Mouse (Mus musculus): ENCODE data around the gene Rexo4.

The Rexo4 gene

GRCm38 (mm10) chr2:26963923-26964723 lies at the start of gene Rexo4:
TSS of gene Rexo4 (minus strand) at chr2:26964386.
- peak; percentile 89 to 93 for DNase-seq (ENCODE audit: low spot score in 2 of 2)

- peak; percentile 59 to 66 for DNase-seq (ENCODE audit: low spot score in 2 of 2)
These were observed 45.6 kb upstream of the Rexo4 start, which contains the start of gene Cacfd1 for GRCm38 (mm10) chr2:27009714-27010244. TSS of gene Cacfd1 (plus strand) at chr2:27009926.

- no peak for DNase-seq (ENCODE audit: low spot score in 2 of 2)
These were observed 43.5 kb upstream of the Rexo4 start for GRCm38 (mm10) chr2:27007701-27008100.

GRCm38 (mm10) chr2:27006255-27006654 lies 42.1 kb upstream of the Rexo4 start:
- no peak for DNase-seq (ENCODE audit: low spot score in 2 of 2)

GRCm38 (mm10) chr2:26997993-26998392 lies 33.8 kb upstream of the Rexo4 start:
- no peak for DNase-seq (ENCODE audit: low spot score in 2 of 2)

- no peak for DNase-seq (ENCODE audit: low spot score in 2 of 2)
These were observed 33.3 kb upstream of the Rexo4 start for GRCm38 (mm10) chr2:26997498-26997897.

- no peak for DNase-seq (ENCODE audit: low spot score in 2 of 2)
These were observed 29.8 kb upstream of the Rexo4 start for GRCm38 (mm10) chr2:26993936-26994335.

GRCm38 (mm10) chr2:26984640-26985039 lies 20.5 kb upstream of the Rexo4 start:
- DNase-seq (ENCODE audit: low spot score in 2 of 2) = no peak

- no peak for DNase-seq (ENCODE audit: low spot score in 2 of 2)
These were observed 20.0 kb upstream of the Rexo4 start for GRCm38 (mm10) chr2:26984179-26984578.

GRCm38 (mm10) chr2:26980361-26980760 lies 16.2 kb upstream of the Rexo4 start:
- no peak for DNase-seq (ENCODE audit: low spot score in 2 of 2)

GRCm38 (mm10) chr2:26973960-26974359 lies 9.8 kb upstream of the Rexo4 start:
- no peak for DNase-seq (ENCODE audit: low spot score in 2 of 2)

GRCm38 (mm10) chr2:26973116-26973515 lies 8.9 kb upstream of the Rexo4 start, which contains the start of gene Adamts13:
TSS of gene Adamts13 (plus strand) at chr2:26973416.
- no peak for DNase-seq (ENCODE audit: low spot score in 2 of 2)

GRCm38 (mm10) chr2:26967262-26967661 lies 3.1 kb upstream of the Rexo4 start:
- DNase-seq (ENCODE audit: low spot score in 2 of 2) = no peak

GRCm38 (mm10) chr2:26964724-26965370 lies 661 bp upstream of the Rexo4 start:
- no peak for DNase-seq (ENCODE audit: low spot score in 2 of 2)

GRCm38 (mm10) chr2:26960756-26961155 lies 3.4 kb downstream of the Rexo4 start:
- DNase-seq (ENCODE audit: low spot score in 2 of 2) = no peak

- no peak for DNase-seq (ENCODE audit: low spot score in 2 of 2)
These were observed 6.7 kb downstream of the Rexo4 start for GRCm38 (mm10) chr2:26957488-26957859.

- DNase-seq (ENCODE audit: low spot score in 2 of 2) = no peak
These were observed 7.2 kb downstream of the Rexo4 start for GRCm38 (mm10) chr2:26956811-26957487.

- DNase-seq (ENCODE audit: low spot score in 2 of 2) = no peak
These were observed 9.3 kb downstream of the Rexo4 start for GRCm38 (mm10) chr2:26954735-26955395.

- DNase-seq (ENCODE audit: low spot score in 2 of 2) = no peak
These were observed 11.3 kb downstream of the Rexo4 start for GRCm38 (mm10) chr2:26952866-26953265.

- no peak for DNase-seq (ENCODE audit: low spot score in 2 of 2)
These were observed 12.0 kb downstream of the Rexo4 start for GRCm38 (mm10) chr2:26952193-26952592.

- DNase-seq (ENCODE audit: low spot score in 2 of 2) = no peak
These were observed 12.8 kb downstream of the Rexo4 start for GRCm38 (mm10) chr2:26951346-26951905.

Measured in frontal cortex, postnatal 25 days (tissue).